Mouse (Mus musculus) skeletal muscle tissue, postnatal 0 days (tissue): ENCODE measurements around the gene Pkd1l3. TPM values are rescaled to one million over a fixed set of nuclear protein-coding genes. Genes with fewer than 3 reads are reported as not detected.

Experiments used
- polyA plus RNA-seq: library from polyadenylated mRNA; unstranded; fragments of >200 nt; fragmentation: Nextera tagmentation; extraction: Ambion mirVana; gene quantifications from 2 replicates; pipeline ENCODE4 v1.2.1, GENCODE M21; 2015

Gene Pkd1l3
- 0.04 and 0.15 TPM in 2 replicates for polyA plus RNA-seq

GRCm38 (mm10) chr8:109614243-109615210 is at the start of gene Pkd1l3:
Gene Pkd1l3, plus strand, starts transcription at chr8:109614517.

GRCm38 (mm10) chr8:109565498-109566333 is 48.6 kb upstream of the Pkd1l3 start, which contains the start of the genes Dhx38 and Txnl4b:
Gene Dhx38, minus strand, starts transcription at chr8:109565861.
Gene Txnl4b, plus strand, starts transcription at chr8:109565892.

GRCm38 (mm10) chr8:109578900-109579301 is 35.4 kb upstream of the Pkd1l3 start, which contains the start of gene Hp:
Gene Hp, minus strand, starts transcription at chr8:109579172.

GRCm38 (mm10) chr8:109608271-109609152 is 5.8 kb upstream of the Pkd1l3 start, which contains the start of gene Dhodh:
Gene Dhodh, minus strand, starts transcription at chr8:109608673.

GRCm38 (mm10) chr8:109693146-109693900 is 79.0 kb downstream of the Pkd1l3 start, which contains the start of gene Ist1:
Gene Ist1, minus strand, starts transcription at chr8:109693260.

GRCm38 (mm10) chr8:109705320-109706075 is 91.2 kb downstream of the Pkd1l3 start, which contains the start of gene Zfp821:
Gene Zfp821, plus strand, starts transcription at chr8:109705546.

Other genes starting within 250 kb of the Pkd1l3 start
- gene Pmfbp1, start 120.5 kb upstream of the Pkd1l3 start, polyA plus RNA-seq, result not detected in 2 replicates
- gene Dhx38, start 48.7 kb upstream of the Pkd1l3 start, polyA plus RNA-seq, result 7.0 and 7.3 TPM in 2 replicates
- 17.7 and 17.8 TPM in 2 replicates for gene Txnl4b, start 48.6 kb upstream of the Pkd1l3 start, polyA plus RNA-seq
- gene Hp, start 35.3 kb upstream of the Pkd1l3 start, polyA plus RNA-seq, result 3.9 and 48.4 TPM in 2 replicates
- 19.8 and 22.7 TPM in 2 replicates for gene Dhodh, start 5.8 kb upstream of the Pkd1l3 start, polyA plus RNA-seq
- gene Ist1, start 78.7 kb downstream of the Pkd1l3 start, polyA plus RNA-seq, result 54.9 and 58.1 TPM in 2 replicates
- gene Zfp821, start 91.0 kb downstream of the Pkd1l3 start, polyA plus RNA-seq, result 8.3 and 9.0 TPM in 2 replicates
- 3.2 and 3.3 TPM in 2 replicates for gene Atxn1l, start 123.2 kb downstream of the Pkd1l3 start, polyA plus RNA-seq
- gene Ap1g1, start 164.0 kb downstream of the Pkd1l3 start, polyA plus RNA-seq, result 16.7 and 18.4 TPM in 2 replicates